Mouse (Mus musculus) spleen, postnatal 4 days (tissue): ENCODE measurements around the gene Mroh2a.

Experiments used
- DNase-seq, 2 experiments: peaks; one replicate each; pipeline ENCODE4 v3.0.0; 2022; ENCODE audit warnings: low spot score in 2 of 2

Gene Mroh2a

DNA sequence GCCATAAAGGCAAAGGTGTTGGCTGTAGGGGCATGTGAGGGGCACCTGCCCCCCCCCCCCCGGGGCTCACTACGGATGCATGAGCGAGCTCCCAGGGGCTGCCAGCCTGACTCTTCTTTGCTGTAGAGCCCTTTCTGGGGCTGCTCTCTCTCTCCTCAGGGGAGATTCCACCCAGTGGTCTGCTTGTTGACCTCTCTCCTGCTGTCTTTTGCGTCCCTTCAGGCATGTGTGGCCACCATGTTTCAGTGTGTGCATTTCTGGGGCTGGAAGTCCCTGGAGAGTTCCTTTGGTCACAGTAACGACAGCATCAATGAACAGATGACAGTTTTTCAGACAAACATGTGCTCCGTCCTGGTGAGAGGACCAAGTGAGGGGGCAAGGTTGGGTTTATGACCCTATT lies 31.6 kb downstream of the Mroh2a start:
- DNase-seq: no peak

DNA sequence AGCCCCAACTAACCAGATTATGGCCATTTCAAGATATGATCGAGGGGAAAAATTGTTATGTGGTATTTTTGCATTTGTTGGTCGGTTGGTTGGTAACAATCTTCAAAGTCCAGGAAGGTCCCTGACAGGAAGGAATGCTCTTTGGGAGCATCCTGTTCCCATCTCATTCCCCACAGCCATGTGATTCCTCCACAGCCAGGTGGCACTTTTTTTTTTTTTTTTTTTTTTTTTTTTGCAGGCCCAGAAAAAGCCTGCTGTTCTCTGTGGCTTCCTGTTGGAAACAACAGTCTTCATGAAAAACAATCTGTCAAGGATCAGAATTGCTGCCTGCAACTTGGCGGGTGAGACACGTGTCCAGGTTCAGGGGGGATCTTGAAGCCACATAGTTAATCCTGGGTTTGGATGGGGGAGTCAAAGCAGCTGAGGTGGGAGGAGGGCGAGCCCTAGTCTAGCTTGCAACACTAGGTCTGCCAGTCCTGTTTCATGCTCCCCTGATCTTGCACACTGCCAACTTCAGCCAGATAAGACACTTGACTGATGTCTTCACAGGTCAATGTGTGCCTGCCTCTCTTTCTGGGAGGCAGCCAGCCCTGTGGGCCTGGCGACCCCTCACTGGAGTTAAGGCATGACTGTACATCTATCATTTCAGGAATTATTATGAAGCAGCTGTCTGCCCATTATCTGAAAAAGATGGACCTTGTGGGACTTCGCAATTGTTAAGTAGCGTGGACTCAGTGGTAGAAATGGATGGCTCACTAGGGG lies 32.3 kb downstream of the Mroh2a start:
- DNase-seq: no peak

DNA sequence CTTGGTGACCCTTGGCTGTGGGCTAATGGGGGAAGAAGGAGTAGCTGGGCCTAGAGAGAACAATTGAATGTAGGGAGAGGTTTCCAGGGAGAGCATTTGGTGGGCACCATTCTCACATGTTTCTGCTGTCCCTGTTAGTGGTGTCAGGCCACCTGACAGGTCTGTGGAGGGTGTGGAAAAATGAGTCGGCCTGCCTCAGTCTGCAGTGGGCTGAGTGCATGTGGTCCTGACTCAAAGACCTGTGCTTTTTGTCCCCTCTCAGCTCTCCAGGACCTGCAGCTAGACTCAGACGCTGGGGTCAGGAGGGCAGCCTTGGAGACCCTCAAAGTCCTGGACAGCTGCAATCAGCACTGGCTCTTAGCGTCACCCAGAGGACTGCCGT lies 32.8 kb downstream of the Mroh2a start:
- DNase-seq: no peak

DNA sequence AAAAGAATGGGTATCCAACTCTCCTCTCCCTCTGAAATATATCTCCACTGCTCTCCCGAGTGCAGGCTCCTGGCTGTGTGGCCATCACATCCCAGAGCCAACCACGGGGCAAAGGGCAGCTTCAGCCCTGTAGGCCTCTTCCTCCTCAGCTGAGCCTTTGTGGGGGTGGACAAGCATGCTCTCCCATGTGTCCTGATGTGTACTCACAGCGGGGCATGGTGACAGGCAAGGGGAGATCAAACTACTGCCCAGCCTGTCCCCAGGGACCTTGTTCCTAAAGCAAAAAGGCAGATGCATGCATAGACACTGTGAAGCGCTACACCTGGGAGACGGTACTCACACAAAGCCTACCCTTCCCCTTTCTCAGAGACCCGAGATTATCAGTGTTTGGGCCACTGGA lies 33.3 kb downstream of the Mroh2a start:
- DNase-seq: peak; percentile 58 to 87

DNA sequence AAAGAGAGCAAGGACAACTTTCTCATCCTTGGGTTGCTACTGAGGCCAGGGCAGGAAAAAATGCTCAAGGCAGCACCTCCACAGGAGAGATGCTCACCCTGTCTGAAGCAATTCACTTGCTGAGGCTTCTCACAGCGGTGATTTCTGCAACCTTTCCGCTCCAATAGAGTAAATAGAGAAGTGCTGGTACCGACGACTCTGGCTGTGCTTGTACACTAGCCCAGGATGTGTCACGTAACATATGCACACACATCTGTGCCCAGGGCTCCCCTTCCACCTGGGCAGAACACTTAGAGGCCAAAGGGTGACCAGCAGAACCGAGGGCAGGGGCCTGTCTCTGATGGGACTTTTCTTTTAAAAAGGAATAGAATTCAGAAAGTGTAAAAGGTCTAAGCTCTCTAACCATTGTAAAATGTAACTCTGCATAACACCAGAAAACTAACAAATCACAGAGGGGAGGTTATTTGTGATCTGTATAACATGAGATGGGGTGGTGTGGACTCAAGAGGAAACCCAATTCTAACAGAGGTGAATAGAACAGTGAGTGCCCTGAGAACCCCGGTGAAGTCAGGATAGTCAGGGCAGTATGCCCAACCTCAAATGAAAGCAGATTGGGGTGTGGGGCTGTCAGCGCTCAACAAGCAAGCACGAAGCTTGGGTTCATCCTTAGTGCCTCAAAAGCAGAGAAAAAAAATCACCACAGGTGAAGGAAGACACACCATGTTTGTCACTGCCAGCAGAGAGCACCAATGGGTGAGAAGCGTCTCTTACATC lies 34.0 kb downstream of the Mroh2a start:
- no peak for DNase-seq

DNA sequence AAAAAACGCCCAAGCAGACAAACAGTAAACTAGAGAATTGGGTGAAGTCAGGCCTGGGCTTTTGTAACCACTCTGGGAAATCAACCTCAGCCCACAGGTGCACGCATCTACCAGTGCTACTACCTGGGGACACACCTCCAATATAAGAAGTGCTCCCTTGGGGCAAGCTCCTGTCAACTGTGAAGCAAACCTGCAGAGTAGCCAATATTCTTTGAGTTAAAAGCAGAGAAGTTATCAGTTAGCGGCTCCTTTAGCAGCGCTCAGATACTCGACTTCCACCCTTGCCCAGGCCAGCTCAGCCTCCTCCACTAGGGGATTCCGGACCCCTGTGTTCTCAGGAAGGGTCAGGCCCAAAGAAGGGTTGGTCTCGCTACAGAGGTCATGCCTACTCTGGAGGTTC lies 34.9 kb downstream of the Mroh2a start:
- DNase-seq: no peak

DNA sequence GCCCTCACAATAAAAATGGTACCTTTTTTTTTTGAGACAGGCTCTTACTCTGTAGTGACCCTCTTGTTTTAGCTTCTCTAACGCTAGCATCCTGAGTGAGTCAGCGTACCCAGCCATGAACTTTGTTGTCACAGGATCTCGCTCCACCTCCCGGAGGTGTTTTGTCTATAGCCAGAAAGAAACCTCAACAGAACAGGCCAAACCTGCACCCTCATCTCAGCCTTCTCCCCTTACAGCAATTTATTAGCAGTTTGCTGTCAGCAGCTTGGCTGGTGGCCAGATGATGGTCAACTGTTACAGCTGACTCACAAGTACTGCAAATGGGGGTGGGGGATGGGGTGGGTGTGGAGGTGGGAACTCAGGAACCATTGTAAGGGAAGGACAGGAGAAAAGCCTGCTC lies 35.5 kb downstream of the Mroh2a start:
- DNase-seq: no peak

DNA sequence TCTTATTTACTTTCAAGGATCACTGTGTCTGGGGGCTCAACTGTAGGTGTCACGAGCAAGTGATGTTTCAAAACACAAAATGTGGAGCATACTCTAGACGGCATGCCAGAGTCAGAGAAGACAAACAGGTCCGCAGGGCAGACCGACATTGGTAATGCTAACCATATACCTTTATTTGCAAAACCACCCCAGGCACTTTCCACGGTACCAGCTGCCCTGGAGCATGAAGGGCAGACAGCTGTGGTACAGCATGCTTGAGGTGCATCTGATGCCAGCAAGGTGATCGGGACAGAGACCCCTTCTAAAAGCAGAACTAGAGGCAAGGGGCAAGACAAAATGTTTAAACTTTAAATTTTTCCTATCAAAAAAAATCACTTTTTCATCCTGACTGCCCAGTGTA lies 36.2 kb downstream of the Mroh2a start:
- no peak for DNase-seq

DNA sequence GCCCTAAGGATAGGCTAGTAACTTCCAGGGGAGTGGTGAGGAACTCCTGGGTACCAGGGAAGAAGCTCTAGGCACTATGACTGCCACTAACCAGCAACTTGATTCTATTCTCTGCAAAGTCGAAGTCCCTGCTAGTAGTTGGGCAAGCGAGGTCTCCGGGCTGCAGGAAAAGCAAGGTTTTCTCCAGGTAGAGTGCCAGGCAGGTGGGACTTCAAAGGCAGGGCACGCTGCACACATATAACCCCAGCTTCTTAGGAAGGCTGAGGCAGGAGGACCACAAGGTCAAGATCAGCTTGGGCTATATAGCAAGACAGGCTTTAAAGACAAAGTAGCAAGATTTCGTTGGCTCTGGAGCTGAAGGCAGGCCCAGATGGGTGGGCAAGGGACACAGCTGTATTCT lies 37.0 kb downstream of the Mroh2a start:
- DNase-seq: no peak

DNA sequence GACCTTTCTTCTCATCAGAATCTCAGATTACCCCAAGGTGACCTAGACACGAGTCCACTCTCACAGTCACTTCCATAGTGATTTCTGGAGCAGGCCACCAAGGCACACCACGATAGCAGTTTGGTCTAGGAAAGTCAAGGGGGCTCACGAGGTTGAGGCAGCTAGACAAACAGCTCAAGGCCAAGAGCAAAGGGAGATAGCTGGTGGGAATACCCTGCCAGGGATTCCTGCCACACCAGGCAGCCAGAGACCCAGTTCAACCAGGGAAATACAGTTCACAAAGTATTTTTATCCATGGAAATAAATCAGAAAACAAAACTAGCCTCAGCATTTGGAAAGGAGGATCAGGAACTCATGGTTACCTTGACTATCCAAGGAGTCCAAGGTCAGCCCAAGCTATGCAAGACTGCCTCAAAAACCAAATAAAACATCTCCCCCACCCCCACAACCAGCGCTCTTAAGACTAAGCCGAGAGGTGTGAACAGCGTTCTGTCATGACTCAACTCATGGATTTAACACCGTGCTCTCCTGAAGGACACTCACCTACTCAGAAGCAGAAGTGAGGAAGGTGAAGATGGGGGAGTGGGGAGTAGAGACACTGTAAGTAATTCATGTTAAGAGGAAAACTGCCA lies 37.6 kb downstream of the Mroh2a start:
- DNase-seq: no peak

DNA sequence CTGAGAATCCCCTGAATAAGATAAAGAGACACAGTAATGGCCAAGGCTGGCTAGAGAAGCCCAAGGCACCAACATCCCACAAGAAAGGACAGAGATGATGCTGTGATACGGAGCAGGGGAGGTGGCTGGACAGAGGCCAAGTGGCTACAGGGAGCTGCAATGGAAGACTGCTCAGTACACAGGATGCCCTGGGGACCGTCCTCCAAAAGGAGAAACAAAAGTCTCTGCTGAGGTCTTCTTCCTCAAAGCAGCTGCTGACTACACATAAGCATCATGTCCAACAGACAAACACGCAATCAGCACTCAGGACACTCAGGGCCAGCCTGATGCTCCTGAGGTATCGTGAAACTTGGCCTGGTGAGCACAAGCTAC lies 38.1 kb downstream of the Mroh2a start:
- no peak for DNase-seq

DNA sequence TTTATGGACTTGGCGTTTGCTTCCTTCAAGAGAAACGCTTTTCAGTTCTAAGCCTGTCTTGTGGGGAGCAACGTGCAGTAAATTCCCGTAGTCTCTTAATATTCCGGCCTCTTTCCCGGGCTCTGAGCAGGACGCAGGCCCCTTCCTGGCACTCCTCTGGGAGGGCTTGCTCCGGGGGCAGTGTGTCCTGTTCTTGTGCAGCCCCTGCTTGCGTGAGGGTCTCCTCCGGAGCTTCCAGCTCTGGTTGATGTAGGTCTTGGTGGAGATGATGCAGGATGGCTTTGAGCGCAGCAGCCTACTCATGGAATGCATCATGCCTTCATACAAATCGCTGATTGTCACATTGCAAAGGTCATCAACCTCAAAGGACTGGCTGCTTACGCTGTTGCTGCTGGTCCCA lies 39.3 kb downstream of the Mroh2a start:
- no peak for DNase-seq

DNA sequence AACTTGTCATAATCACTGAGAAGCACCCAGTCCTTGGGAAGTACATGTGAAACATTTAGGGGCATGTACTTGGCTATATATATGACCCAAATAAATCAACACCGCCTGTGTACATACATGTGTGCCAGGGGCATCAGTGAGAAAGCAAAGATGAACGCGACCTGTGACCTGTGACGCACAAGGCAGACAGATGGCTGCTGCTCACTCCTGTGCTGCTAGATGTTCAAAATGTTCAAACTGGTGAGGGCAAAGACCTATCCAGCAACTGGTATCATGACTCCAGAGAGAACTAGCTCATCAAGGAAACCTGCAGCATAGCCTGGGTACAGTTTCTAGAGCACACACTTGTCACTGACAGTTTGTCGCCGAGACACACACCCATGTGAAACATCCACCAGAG lies 40.7 kb downstream of the Mroh2a start:
- no peak for DNase-seq

DNA sequence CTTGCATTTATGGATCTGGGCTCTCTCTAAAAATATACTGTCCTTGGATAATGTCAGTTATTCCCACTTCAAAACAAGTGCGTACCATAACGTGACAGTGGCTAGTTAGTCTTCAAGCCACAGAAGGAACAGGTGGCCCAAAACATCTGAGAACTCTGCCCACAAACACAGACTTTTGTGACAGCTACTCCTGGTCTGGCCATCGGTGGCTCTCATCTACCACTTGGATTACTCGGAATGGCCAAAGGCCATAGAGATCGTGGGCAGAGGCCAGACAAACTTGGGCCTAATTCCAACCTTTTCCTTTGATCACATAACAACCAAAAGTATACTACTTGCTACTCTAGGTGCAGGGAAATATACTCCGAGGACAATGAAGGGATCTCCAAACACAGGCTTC lies 41.3 kb downstream of the Mroh2a start:
- no peak for DNase-seq

DNA sequence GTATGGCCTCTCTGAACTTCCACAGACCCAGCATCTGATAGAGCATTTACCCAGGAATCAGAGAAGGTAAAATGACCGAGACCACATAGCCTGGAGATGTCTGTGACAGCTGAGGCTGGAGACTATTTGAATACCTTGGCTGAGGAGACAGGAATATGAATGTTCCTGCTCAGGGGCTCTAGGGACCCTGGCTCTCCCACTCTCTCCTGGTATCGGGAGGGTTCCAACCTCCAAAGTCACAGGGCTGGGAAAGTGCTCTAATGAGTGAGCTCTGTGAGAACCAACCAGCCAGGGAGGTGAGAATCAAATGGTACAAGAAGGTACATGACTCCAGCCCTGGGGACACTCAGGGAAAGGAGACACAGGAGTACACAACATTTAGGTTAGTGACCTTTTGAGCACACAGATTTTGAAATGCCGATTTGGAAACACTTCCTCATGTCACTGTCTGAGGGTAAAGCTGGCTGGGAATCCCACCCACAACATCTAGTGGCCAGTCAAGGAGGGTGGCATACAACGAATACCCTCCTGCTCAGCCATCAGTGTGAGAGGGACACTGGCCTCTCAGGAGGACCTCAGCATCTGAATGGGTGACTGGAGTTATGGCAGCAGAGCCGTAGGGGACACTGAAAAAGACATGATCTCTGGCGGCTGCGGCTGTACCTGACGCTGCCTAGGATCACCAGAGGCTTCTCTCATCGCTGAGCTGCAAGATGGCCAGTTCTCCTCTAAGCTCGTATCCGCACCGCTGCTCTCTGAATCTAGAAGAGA lies 42.9 kb downstream of the Mroh2a start:
- peak in 1 of 2 experiments; percentile 36 for DNase-seq

DNA sequence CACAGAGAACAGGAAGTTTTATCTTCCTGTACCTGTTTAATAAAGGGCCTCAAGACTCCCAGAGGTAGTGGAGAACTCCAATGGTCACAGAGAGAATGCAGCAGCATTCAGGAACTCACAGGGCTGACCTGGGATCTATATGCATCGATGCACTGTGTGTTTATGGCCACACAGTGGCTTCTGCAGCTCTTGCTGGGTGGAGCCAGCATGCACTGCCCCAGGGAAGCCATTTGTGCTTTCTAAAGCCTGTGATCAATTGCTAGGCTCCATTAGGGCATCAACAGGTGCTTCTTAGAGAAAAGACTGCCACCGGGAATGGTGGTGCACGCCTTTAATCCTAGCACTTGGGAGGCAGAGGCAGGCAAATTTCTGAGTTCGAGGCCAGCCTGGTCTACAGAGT lies 46.1 kb downstream of the Mroh2a start:
- DNase-seq: peak in 1 of 2 experiments; percentile 71

DNA sequence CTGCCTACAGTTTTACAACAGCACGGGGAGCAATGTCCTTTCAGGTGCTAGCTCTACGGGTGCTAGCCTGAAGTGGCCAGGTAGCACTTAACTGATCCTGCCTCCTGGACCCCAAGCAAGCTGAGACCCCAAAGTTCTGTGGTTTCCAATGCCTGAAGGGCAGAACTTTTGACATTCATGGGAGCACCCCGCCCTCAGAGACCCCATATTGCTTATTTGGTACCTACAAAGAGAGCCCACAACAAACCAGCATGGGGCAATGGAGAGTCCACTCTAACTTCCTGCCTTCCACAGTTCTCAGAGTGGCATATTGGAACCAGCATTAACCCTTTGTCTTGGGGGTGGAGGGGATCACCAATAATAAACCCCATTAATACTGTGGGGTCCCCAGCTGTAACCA lies 46.5 kb downstream of the Mroh2a start:
- peak in 1 of 2 experiments; percentile 74 for DNase-seq

DNA sequence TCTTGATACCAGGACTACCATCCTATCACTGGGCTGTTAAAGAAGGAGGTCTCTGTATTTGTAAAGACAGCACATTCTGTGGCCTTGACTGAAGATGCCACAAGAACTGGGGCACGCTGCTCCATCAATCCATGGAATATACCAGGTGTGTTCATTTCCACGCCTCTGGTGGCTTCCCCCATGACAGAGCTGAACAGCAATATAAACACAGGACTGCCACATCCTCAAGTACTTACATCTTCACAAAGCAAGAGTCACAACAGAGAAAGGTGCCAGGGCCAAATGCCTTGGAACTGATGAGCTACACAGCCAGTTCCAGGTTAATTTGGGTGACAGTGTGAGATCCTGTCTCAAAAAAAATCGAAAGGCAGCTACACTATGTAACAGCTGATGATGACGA lies 47.0 kb downstream of the Mroh2a start:
- peak in 1 of 2 experiments; percentile 71 for DNase-seq

DNA sequence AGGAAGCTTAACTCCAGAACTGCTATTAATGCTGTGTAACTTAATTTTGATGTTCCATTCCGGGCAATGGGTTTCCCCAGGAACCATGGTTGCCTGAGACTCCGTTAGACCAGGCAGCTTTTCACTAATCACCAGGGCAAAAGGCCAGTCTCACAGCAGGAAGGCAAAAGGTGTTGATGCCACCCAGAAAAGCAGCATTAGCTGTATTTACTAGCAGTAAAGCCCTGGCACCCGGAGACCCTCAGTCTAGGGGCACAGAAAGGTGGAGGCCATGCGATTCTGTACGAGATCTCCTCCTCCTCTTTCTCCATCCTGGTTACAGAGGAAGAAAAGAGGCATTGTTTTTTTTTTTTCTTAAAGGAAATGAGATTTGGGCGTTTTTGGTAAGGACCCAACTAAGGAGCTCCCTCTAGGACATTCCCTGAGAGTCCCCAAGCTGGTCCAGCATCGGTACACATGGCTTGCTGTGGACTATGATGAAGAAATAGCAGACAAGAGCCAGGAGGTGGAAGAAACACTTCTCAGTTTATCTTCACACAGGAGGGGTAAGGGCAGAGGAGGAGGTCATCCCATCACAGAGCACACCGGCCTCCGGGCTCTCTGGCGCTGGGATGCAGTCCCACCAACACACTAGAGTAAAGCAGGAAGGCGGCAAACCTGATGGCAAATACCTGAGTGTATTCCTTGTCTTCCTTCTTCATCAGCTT lies 47.7 kb downstream of the Mroh2a start:
- DNase-seq: peak in 1 of 2 experiments; percentile 76

DNA sequence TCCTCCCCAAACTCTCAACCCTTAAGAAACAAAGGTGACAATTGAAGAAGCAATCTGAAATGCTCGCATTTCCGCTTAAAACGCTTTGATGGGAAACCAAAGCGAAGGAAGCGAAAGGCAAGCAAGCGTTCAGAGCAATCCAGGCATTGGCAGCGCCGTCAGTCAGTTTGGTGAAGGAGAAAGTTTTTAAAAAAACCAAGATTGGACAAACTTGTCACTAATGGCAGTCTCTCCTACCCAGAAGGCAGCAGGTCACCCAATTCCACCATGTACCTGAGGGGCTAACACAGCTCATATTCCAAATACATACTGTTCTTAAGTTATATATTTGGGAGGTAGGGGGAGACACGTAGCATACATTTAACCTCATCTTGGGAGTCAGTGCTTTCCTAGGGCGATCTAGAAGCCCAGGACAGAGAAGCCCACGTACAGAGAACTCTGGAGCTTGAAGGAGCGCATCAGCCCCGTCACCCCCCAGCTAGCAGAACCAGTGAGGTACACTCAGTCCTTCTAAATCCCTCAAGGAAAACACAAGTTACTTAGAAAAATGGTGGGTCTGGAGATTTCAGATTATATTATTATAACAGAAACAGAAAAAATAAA lies 48.4 kb downstream of the Mroh2a start:
- DNase-seq: peak in 1 of 2 experiments; percentile 70
